Mouse (Mus musculus) CH12.LX (cell line): ENCODE measurements around the gene Itpr3. TPM values are rescaled to one million over a fixed set of nuclear protein-coding genes. Genes with fewer than 3 reads are reported as not detected.

Source experiments
- DNase-seq: peaks from one replicate; pipeline ENCODE4 v3.0.0-alpha.2; 2013; ENCODE audit errors: extremely low read depth
- H3K27ac ChIP-seq: 2 replicates; pipeline ENCODE4 v1.5.1; 2012; ENCODE audit warnings: low read depth, mild to moderate bottlenecking, control low read depth, moderate library complexity; ENCODE audit not compliant: insufficient read depth
- H3K27me3 ChIP-seq: replicated peaks from 2 replicates; pipeline ENCODE3; 2012; ENCODE audit warnings: inconsistent platforms
- H3K36me3 ChIP-seq, 2 experiments: replicated peaks in 1 of 2; 2 replicates each; pipeline versions ENCODE3 to v1.6.1; 2012; ENCODE audit warnings: inconsistent platforms in 1 of 2, low read length in 1 of 2, mild to moderate bottlenecking in 1 of 2, mixed read lengths in 1 of 2, moderate library complexity in 1 of 2; ENCODE audit not compliant: control insufficient read depth in 1 of 2, insufficient read depth in 1 of 2
- H3K4me1 ChIP-seq, 2 experiments: 2 replicates each; pipeline ENCODE4 v1.6.1; 2012; ENCODE audit warnings: inconsistent platforms in 1 of 2, moderate library complexity in 1 of 2; ENCODE audit not compliant: insufficient read depth in 2 of 2, control insufficient read depth in 1 of 2
- H3K4me2 ChIP-seq: 2 replicates; pipeline ENCODE4 v1.6.1; 2012; ENCODE audit warnings: low read depth, mild to moderate bottlenecking, control low read depth; ENCODE audit not compliant: poor library complexity, insufficient read depth, severe bottlenecking
- H3K4me3 ChIP-seq, 3 experiments: fragments of 150-350 bp in 1 of 3; sonication (generic) in 1 of 3; replicated peaks in 1 of 3; 2 replicates each; pipeline versions ENCODE3 to v1.5.1; 2011 to 2012; ENCODE audit warnings: low read depth in 2 of 3, low read length in 2 of 3, mild to moderate bottlenecking in 2 of 3, moderate library complexity in 2 of 3, control low read depth in 1 of 3, improper control_type of control experiment in 1 of 3, inconsistent platforms in 1 of 3, mixed read lengths in 1 of 3; ENCODE audit not compliant: poor library complexity in 1 of 3
- H3K79me2 ChIP-seq: replicated peaks from 2 replicates; pipeline ENCODE4 v1.6.1; 2012; ENCODE audit warnings: mild to moderate bottlenecking, moderate library complexity; ENCODE audit not compliant: control insufficient read depth, poor library complexity, insufficient read depth, severe bottlenecking; ENCODE audit errors: extremely low read depth
- H3K9ac ChIP-seq: 2 replicates; pipeline ENCODE4 v1.6.1; 2012; ENCODE audit warnings: low read depth, mild to moderate bottlenecking, control low read depth, moderate library complexity; ENCODE audit not compliant: insufficient read depth
- H3K9me3 ChIP-seq: replicated peaks from 2 replicates; pipeline ENCODE3; 2012; ENCODE audit warnings: low read length, inconsistent platforms, mixed read lengths
- CHD1 ChIP-seq: IDR thresholded peaks from 2 replicates; pipeline ENCODE4 v1.6.1; 2012; ENCODE audit warnings: low read depth, low read length, improper control_type of control experiment, inconsistent platforms
- CHD2 ChIP-seq: IDR thresholded peaks from 2 replicates; pipeline ENCODE4 v1.6.1; 2011; ENCODE audit warnings: low read length, improper control_type of control experiment
- CTCF ChIP-seq, 2 experiments: IDR thresholded peaks in 1 of 2; conservative IDR thresholded peaks in 1 of 2; 2 replicates each; pipeline ENCODE4 v1.5.1; 2011 to 2012; ENCODE audit warnings: low read depth in 2 of 2, low read length in 2 of 2, improper control_type of control experiment in 1 of 2, inconsistent platforms in 1 of 2, mild to moderate bottlenecking in 1 of 2, moderate library complexity in 1 of 2
- ELF1 ChIP-seq: IDR thresholded peaks from 2 replicates; pipeline ENCODE4 v1.6.1; 2014; ENCODE audit warnings: low read depth, mild to moderate bottlenecking, inconsistent platforms, low read length, improper control_type of control experiment
- EP300 ChIP-seq: IDR thresholded peaks from 2 replicates; pipeline ENCODE4 v1.6.1; 2011; ENCODE audit warnings: low read length, improper control_type of control experiment
- GABPA ChIP-seq: IDR thresholded peaks from 2 replicates; pipeline ENCODE4 v1.6.1; 2012; ENCODE audit warnings: low read depth, low read length, improper control_type of control experiment, inconsistent platforms; ENCODE audit not compliant: insufficient replicate concordance
- HCFC1 ChIP-seq: IDR thresholded peaks from 2 replicates; pipeline ENCODE4 v1.6.1; 2012; ENCODE audit warnings: low read depth, mild to moderate bottlenecking, inconsistent platforms, low read length, improper control_type of control experiment
- IRF4 ChIP-seq: IDR thresholded peaks from 2 replicates; pipeline ENCODE4 v1.6.1; 2014; ENCODE audit warnings: low read depth, mild to moderate bottlenecking, inconsistent platforms, low read length, improper control_type of control experiment
- JUND ChIP-seq: conservative IDR thresholded peaks from 2 replicates; pipeline ENCODE4 v1.6.1; 2011; ENCODE audit warnings: low read depth, low read length, improper control_type of control experiment
- MAX ChIP-seq: IDR thresholded peaks from 2 replicates; pipeline ENCODE4 v1.6.1; 2011; ENCODE audit warnings: low read length, improper control_type of control experiment
- MAZ ChIP-seq: IDR thresholded peaks from 2 replicates; pipeline ENCODE4 v1.6.1; 2012; ENCODE audit warnings: low read depth, mild to moderate bottlenecking, inconsistent platforms, low read length, improper control_type of control experiment, moderate library complexity
- MYC ChIP-seq: IDR thresholded peaks from 2 replicates; pipeline ENCODE4 v1.6.1; 2011; ENCODE audit warnings: low read depth, mild to moderate bottlenecking, improper control_type of control experiment, low read length
- NELFE ChIP-seq: IDR thresholded peaks from 2 replicates; pipeline ENCODE4 v1.6.1; 2011; ENCODE audit warnings: low read depth, low read length, improper control_type of control experiment
- PAX5 ChIP-seq: IDR thresholded peaks from 2 replicates; pipeline ENCODE4 v1.6.1; 2012; ENCODE audit warnings: low read length, inconsistent platforms, mixed read lengths
- POLR2AphosphoS2 ChIP-seq: IDR thresholded peaks from 2 replicates; pipeline ENCODE4 v1.6.1; 2011; ENCODE audit warnings: low read depth, low read length, improper control_type of control experiment
- RAD21 ChIP-seq: IDR thresholded peaks from 2 replicates; pipeline ENCODE4 v1.6.1; 2011; ENCODE audit warnings: low read depth, mild to moderate bottlenecking, low read length, improper control_type of control experiment, moderate library complexity
- RCOR1 ChIP-seq: conservative IDR thresholded peaks from 2 replicates; pipeline ENCODE4 v1.6.1; 2012; ENCODE audit warnings: low read depth, mild to moderate bottlenecking, inconsistent platforms, low read length, improper control_type of control experiment
- SIN3A ChIP-seq: IDR thresholded peaks from 2 replicates; pipeline ENCODE4 v1.6.1; 2012; ENCODE audit warnings: low read length, improper control_type of control experiment, inconsistent platforms
- SMC3 ChIP-seq: IDR thresholded peaks from 2 replicates; pipeline ENCODE4 v1.6.1; 2011; ENCODE audit warnings: low read depth, low read length, improper control_type of control experiment
- USF2 ChIP-seq: conservative IDR thresholded peaks from 2 replicates; pipeline ENCODE4 v1.6.1; 2011; ENCODE audit warnings: low read depth, low read length, improper control_type of control experiment
- ZMIZ1 ChIP-seq: IDR thresholded peaks from 2 replicates; pipeline ENCODE4 v1.6.1; 2012; ENCODE audit warnings: low read depth, mild to moderate bottlenecking, inconsistent platforms, low read length, improper control_type of control experiment
- ZNF384 ChIP-seq: IDR thresholded peaks from 2 replicates; pipeline ENCODE4 v1.6.1; 2012; ENCODE audit warnings: low read depth, low read length, improper control_type of control experiment, inconsistent platforms
- dilution Hi-C: fragments of 300-500 bp; cut with MboI; formaldehyde crosslinking; loops from 2 replicates; pipeline ENCODE4 v1.14.3; 2020; ENCODE audit warnings: low sequenced_read_pairs; ENCODE audit not compliant: extremely low pct_unique_long_range_greater_than_20kb, extremely low pct_ligation_motif_present
- in situ Hi-C: fragments of 300-500 bp; cut with MboI; formaldehyde crosslinking; loops from 3 replicates; pipeline ENCODE4 v1.14.3; 2019; ENCODE audit warnings: low sequenced_read_pairs, low pct_ligation_motif_present, low pct_unique_long_range_greater_than_20kb, mixed read lengths
- polyA plus RNA-seq: library from polyadenylated mRNA; unstranded; fragments of >175 nt; gene quantifications from 2 replicates; pipeline ENCODE4 v1.2.1, GENCODE M21; 2012; ENCODE audit warnings: low read depth; ENCODE audit not compliant: insufficient read length
- total RNA-seq, 2 experiments: library from RNA; depleted of rRNA; stranded (reverse); fragments of 300-350 nt in 1 of 2; fragments of >200 nt in 1 of 2; gene quantifications; 2 replicates each; pipeline ENCODE4 v1.2.3; 2012 to 2014

The Itpr3 gene
- total and polyA plus RNA-seq, 3 experiments: 2.5 to 11.3 (median 9.5) TPM

DNA sequence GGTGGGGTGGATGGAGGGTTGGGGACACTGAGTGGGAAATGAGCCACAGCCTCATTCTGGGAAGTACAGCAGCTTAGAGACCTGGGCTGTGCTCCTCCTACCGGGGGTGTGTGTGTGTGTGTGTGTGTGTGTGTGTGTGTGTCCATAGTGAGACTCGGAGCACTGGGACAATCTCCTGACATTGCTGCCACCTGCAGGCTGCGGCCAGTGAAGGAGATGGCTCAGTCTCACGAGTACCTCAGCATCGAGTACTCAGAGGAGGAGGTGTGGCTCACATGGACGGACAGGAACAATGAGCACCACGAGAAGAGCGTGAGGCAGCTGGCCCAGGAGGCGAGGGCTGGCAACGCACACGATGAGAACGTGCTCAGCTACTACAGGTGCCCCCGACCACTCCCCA, 38.6 kb downstream of the Itpr3 start:
- H3K27ac ChIP-seq: no peak overlapping the region
- no peaks in the 10 kb centered on the region for H3K9me3 ChIP-seq
- no peaks in the 10 kb centered on the region for H3K79me2 ChIP-seq
- no peaks in the 10 kb centered on the region for H3K27me3 ChIP-seq
- dilution Hi-C loops: no loop called here
- no peaks in the 10 kb centered on the region for H3K4me1 ChIP-seq
- no peak for TF ChIP-seq MAZ
- no peak for TF ChIP-seq RCOR1
- no peak for TF ChIP-seq PAX5
- TF ChIP-seq HCFC1: no peak
- no peak for TF ChIP-seq ELF1
- no peak for TF ChIP-seq CHD2
- TF ChIP-seq JUND: no peak
- TF ChIP-seq MYC: no peak
- TF ChIP-seq RAD21: no peak; the same call in 1 of the 2 replicates
- no peak for TF ChIP-seq CHD1
- no peak for TF ChIP-seq ZNF384
- TF ChIP-seq NELFE: no peak
- TF ChIP-seq GABPA: no peak
- no peak for TF ChIP-seq SIN3A
- no peak for TF ChIP-seq MAX
- TF ChIP-seq ZMIZ1: no peak
- no peak for TF ChIP-seq USF2
- no peak for TF ChIP-seq POLR2AphosphoS2
- TF ChIP-seq EP300: no peak
- no peak overlapping the region for H3K4me3 ChIP-seq
- in situ Hi-C loops: no loop called here
- H3K4me2 ChIP-seq: no peak overlapping the region
- DNase-seq: no peak
- H3K9ac ChIP-seq: no peak overlapping the region
- peaks cover 19 to 77% of the 10 kb centered on the region in 2 experiments for H3K36me3 ChIP-seq

DNA sequence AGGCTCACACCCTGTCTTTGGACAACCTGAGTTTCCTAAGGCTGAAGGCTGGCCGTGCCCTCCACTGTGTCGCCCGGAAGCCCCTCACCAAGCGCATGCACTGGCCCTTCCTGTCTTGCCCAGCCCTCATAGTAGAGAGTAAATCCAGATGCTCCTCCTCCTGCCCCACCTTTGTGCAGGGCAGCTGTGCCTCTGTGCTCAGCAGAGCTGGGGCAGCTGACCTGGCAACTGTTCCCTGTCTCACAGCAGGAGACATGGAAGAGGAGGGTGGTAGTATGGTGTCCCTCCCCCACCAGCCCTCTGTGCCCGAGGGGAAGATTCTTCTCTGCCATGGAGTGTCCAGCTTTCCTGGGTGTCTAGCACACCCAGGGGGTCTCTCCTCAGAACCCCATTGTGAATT, 44.6 kb downstream of the Itpr3 start:
- TF ChIP-seq CTCF (conservative IDR thresholded peaks at IDR 0.05 in 1 of 2, IDR thresholded peaks at IDR 0.05 in 1 of 2; ENCODE audit: low read depth in 2 of 2, low read length in 2 of 2) (no peak), HCFC1 (no peak), EP300 (no peak), SMC3 (no peak), IRF4 (no peak)
- Histone ChIP-seq H3K4me2 (no peak overlapping the region), H3K36me3 (peaks cover 16 to 82% of the 10 kb centered on the region in 2 experiments), H3K9me3 (peaks cover 2% of the 10 kb centered on the region), H3K4me1 (peaks cover 10 to 24% of the 10 kb centered on the region in 2 experiments; a peak in 3 of 4 replicates), H3K27ac (no peak overlapping the region), H3K9ac (no peak overlapping the region), H3K27me3 (no peaks in the 10 kb centered on the region), H3K79me2 (no peaks in the 10 kb centered on the region), H3K4me3 (no peak overlapping the region)
- dilution Hi-C loops: no loop called here
- no peak for DNase-seq
- in situ Hi-C loops: no loop called here
